Mouse (Mus musculus) C2C12 (cell line): Measurements from ENCODE around the gene Mogat2. TPM values are rescaled to one million over a fixed set of nuclear protein-coding genes. Genes with fewer than 3 reads are reported as not detected.

ENCODE experiments used
- H3K27me3 ChIP-seq: one replicate; pipeline ENCODE4 v1.6.1; 2011; ENCODE audit not compliant: control insufficient read depth, insufficient read depth, insufficient read length
- H3K36me3 ChIP-seq: one replicate; pipeline ENCODE4 v1.6.1; 2011; ENCODE audit not compliant: control insufficient read depth, insufficient read depth
- H3K4me3 ChIP-seq: one replicate; pipeline ENCODE4 v1.5.1; 2011; ENCODE audit warnings: mild to moderate bottlenecking, control low read depth; ENCODE audit not compliant: poor library complexity, insufficient read depth, severe bottlenecking
- H3K79me2 ChIP-seq: one replicate; pipeline ENCODE4 v1.6.1; 2011; ENCODE audit not compliant: control insufficient read depth, insufficient read depth
- H3K79me3 ChIP-seq: one replicate; pipeline ENCODE4 v1.6.1; 2011; ENCODE audit warnings: low read depth, control low read depth
- H3ac ChIP-seq: one replicate; pipeline ENCODE3; 2011; ENCODE audit warnings: low read depth; ENCODE audit not compliant: control insufficient read depth, insufficient read length
- CEBPB ChIP-seq: IDR thresholded peaks from one replicate; pipeline ENCODE4 v1.6.1; 2011; ENCODE audit warnings: low read depth, mild to moderate bottlenecking, control low read depth, moderate library complexity
- CTCF ChIP-seq: IDR thresholded peaks from one replicate; pipeline ENCODE4 v1.5.1; 2011; ENCODE audit not compliant: control insufficient read depth, insufficient read depth, insufficient read length
- FOSL1 ChIP-seq: IDR thresholded peaks from one replicate; pipeline ENCODE4 v1.8.0; 2011; ENCODE audit warnings: mild to moderate bottlenecking, low read length; ENCODE audit not compliant: poor library complexity, insufficient read depth, severe bottlenecking
- MAX ChIP-seq: IDR thresholded peaks from one replicate; pipeline ENCODE4 v1.6.1; 2011; ENCODE audit warnings: mild to moderate bottlenecking, control low read depth
- MYOD1 ChIP-seq: IDR thresholded peaks from one replicate; pipeline ENCODE4 v1.6.1; 2011; ENCODE audit warnings: low read depth; ENCODE audit not compliant: control insufficient read depth, insufficient read length
- MYOG ChIP-seq: IDR thresholded peaks from one replicate; pipeline ENCODE4 v1.6.1; 2011; ENCODE audit not compliant: control insufficient read depth, insufficient read length; ENCODE audit errors: extremely low read depth
- USF1 ChIP-seq: IDR thresholded peaks from one replicate; pipeline ENCODE4 v1.6.1; 2011; ENCODE audit warnings: low read depth, mild to moderate bottlenecking, control low read depth, moderate library complexity
- polyA plus RNA-seq: library from polyadenylated mRNA; unstranded; fragments of >200 nt; fragmentation: generic; extraction: Trizol; gene quantifications from one replicate; pipeline ENCODE4 v1.2.1, GENCODE M21; 2012; ENCODE audit warnings: missing spikeins

Gene Mogat2
- polyA plus RNA-seq, 1 experiment, result 0.77 TPM

GRCm38 (mm10) chr7:99214621-99215185 lies 23.7 kb downstream of the Mogat2 start:
- H3K4me3 ChIP-seq, result no peak overlapping the region
- H3ac ChIP-seq, result no peak overlapping the region
- H3K27me3 ChIP-seq, result no peaks in the 10 kb centered on the region
- no peaks in the 10 kb centered on the region for H3K79me3 ChIP-seq
- no peaks in the 10 kb centered on the region for H3K79me2 ChIP-seq
- no peaks in the 10 kb centered on the region for H3K36me3 ChIP-seq
- TF ChIP-seq FOSL1 (no peak), MAX (no peak), USF1 (no peak), CTCF (no peak), MYOD1 (no peak), CEBPB (no peak), MYOG (no peak)

GRCm38 (mm10) chr7:99213686-99214085 lies 24.7 kb downstream of the Mogat2 start:
- Histone ChIP-seq H3K4me3 (no peak overlapping the region), H3K79me2 (no peaks in the 10 kb centered on the region), H3ac (no peak overlapping the region), H3K36me3 (no peaks in the 10 kb centered on the region), H3K27me3 (no peaks in the 10 kb centered on the region), H3K79me3 (no peaks in the 10 kb centered on the region)
- TF ChIP-seq USF1, result no peak
- no peak for TF ChIP-seq CTCF

- no peak for TF ChIP-seq MYOD1
- TF ChIP-seq CEBPB, result no peak
- TF ChIP-seq CTCF, result no peak
- no peak for TF ChIP-seq FOSL1
- TF ChIP-seq MAX, result no peak
- TF ChIP-seq MYOG, result no peak
- no peak for TF ChIP-seq USF1
- Histone ChIP-seq H3ac (no peak overlapping the region), H3K79me2 (no peaks in the 10 kb centered on the region), H3K27me3 (no peaks in the 10 kb centered on the region), H3K4me3 (no peak overlapping the region), H3K36me3 (no peaks in the 10 kb centered on the region), H3K79me3 (no peaks in the 10 kb centered on the region)
Observed at GRCm38 (mm10) chr7:99213056-99213455, 25.4 kb downstream of the Mogat2 start.

GRCm38 (mm10) chr7:99208704-99209103 lies 29.7 kb downstream of the Mogat2 start:
- Histone ChIP-seq H3K36me3 (no peaks in the 10 kb centered on the region), H3K79me3 (no peaks in the 10 kb centered on the region)
- no peak for TF ChIP-seq CTCF
- no peak for TF ChIP-seq MAX
- no peak for TF ChIP-seq MYOG
- TF ChIP-seq CEBPB, result no peak
- TF ChIP-seq FOSL1, result no peak
- TF ChIP-seq USF1, result no peak

GRCm38 (mm10) chr7:99206364-99206763 lies 32.1 kb downstream of the Mogat2 start:
- Histone ChIP-seq H3K36me3 (no peaks in the 10 kb centered on the region), H3K27me3 (no peaks in the 10 kb centered on the region), H3K79me2 (no peaks in the 10 kb centered on the region), H3K79me3 (no peaks in the 10 kb centered on the region), H3ac (no peak overlapping the region), H3K4me3 (no peak overlapping the region)
- TF ChIP-seq CEBPB, result no peak
- no peak for TF ChIP-seq CTCF
- TF ChIP-seq MYOD1, result no peak
- no peak for TF ChIP-seq USF1
- TF ChIP-seq MAX, result no peak

More at GRCm38 (mm10) chr7:99208704-99209103, 29.7 kb downstream of the Mogat2 start:
- no peak overlapping the region for H3K4me3 ChIP-seq
- H3K27me3 ChIP-seq, result no peaks in the 10 kb centered on the region
- H3K79me2 ChIP-seq, result no peaks in the 10 kb centered on the region
- no peak overlapping the region for H3ac ChIP-seq

- Histone ChIP-seq H3ac (no peak overlapping the region), H3K36me3 (no peaks in the 10 kb centered on the region), H3K27me3 (no peaks in the 10 kb centered on the region), H3K4me3 (no peak overlapping the region), H3K79me3 (no peaks in the 10 kb centered on the region), H3K79me2 (no peaks in the 10 kb centered on the region)
- TF ChIP-seq MYOD1 (no peak), FOSL1 (no peak)
Observed at GRCm38 (mm10) chr7:99202163-99202562, 36.3 kb downstream of the Mogat2 start.
